Mouse (Mus musculus) ovary, adult 18-20 months (tissue): ENCODE results near the gene Krt90.

ENCODE experiments used
- DNase-seq: peaks from one replicate; pipeline ENCODE4 v3.0.0; 2022; ENCODE audit warnings: low spot score, mixed read lengths

Gene Krt90

GRCm38 (mm10) chr15:101562850-101563249 is at the start of gene Krt90:
TSS of gene Krt90 (minus strand) at chr15:101562950.
- DNase-seq = no peak

- no peak for DNase-seq
Observed at GRCm38 (mm10) chr15:101599123-101599522, 36.4 kb upstream of the Krt90 start.

GRCm38 (mm10) chr15:101588216-101588615 is 25.5 kb upstream of the Krt90 start:
- DNase-seq = no peak

- peak; percentile 16 for DNase-seq
Observed at GRCm38 (mm10) chr15:101584456-101584855, 21.7 kb upstream of the Krt90 start.

- DNase-seq = no peak
Observed at GRCm38 (mm10) chr15:101583211-101583965, 20.6 kb upstream of the Krt90 start.

GRCm38 (mm10) chr15:101581701-101582100 is 19.0 kb upstream of the Krt90 start:
- no peak for DNase-seq

- DNase-seq = no peak
Observed at GRCm38 (mm10) chr15:101575506-101575905, 12.8 kb upstream of the Krt90 start.

GRCm38 (mm10) chr15:101573796-101574345 is 11.1 kb upstream of the Krt90 start, which contains the start of gene Krt75:
TSS of gene Krt75 (minus strand) at chr15:101573904.
- no peak for DNase-seq

GRCm38 (mm10) chr15:101567780-101568179 is 5.0 kb upstream of the Krt90 start:
- no peak for DNase-seq

- DNase-seq = no peak
Observed at GRCm38 (mm10) chr15:101558034-101558646, 4.6 kb downstream of the Krt90 start.

- no peak for DNase-seq
Observed at GRCm38 (mm10) chr15:101553169-101553568, 9.6 kb downstream of the Krt90 start.

GRCm38 (mm10) chr15:101552188-101552587 is 10.6 kb downstream of the Krt90 start:
- no peak for DNase-seq

- DNase-seq = no peak
Observed at GRCm38 (mm10) chr15:101550567-101550966, 12.2 kb downstream of the Krt90 start, which contains the start of gene Krt82. TSS of gene Krt82 (minus strand) at chr15:101550667.

GRCm38 (mm10) chr15:101544478-101544877 is 18.3 kb downstream of the Krt90 start:
- no peak for DNase-seq

- no peak for DNase-seq
Observed at GRCm38 (mm10) chr15:101542543-101542942, 20.2 kb downstream of the Krt90 start.

- no peak for DNase-seq
Observed at GRCm38 (mm10) chr15:101538580-101538900, 24.2 kb downstream of the Krt90 start.

GRCm38 (mm10) chr15:101537864-101538579 is 24.7 kb downstream of the Krt90 start:
- no peak for DNase-seq

GRCm38 (mm10) chr15:101536054-101536850 is 26.5 kb downstream of the Krt90 start:
- no peak for DNase-seq

- DNase-seq = no peak
Observed at GRCm38 (mm10) chr15:101532720-101533119, 30.0 kb downstream of the Krt90 start, which contains the start of gene Krt84. TSS of gene Krt84 (minus strand) at chr15:101532820.

- no peak for DNase-seq
Observed at GRCm38 (mm10) chr15:101522556-101523232, 40.1 kb downstream of the Krt90 start.

- DNase-seq = peak; percentile 37
Observed at GRCm38 (mm10) chr15:101519792-101520191, 43.0 kb downstream of the Krt90 start.
